Mouse (Mus musculus) myocyte (in vitro differentiated cells): Measurements from ENCODE around the gene Gm20388.

Experiments
- MYOG ChIP-seq, 3 experiments: IDR thresholded peaks; one replicate each; pipeline ENCODE4 v1.6.1; 2011; ENCODE audit warnings: control low read depth in 2 of 3, low read depth in 2 of 3, mild to moderate bottlenecking in 2 of 3; ENCODE audit not compliant: insufficient read length in 2 of 3, control insufficient read depth in 1 of 3, insufficient read depth in 1 of 3
- TCF12 ChIP-seq: IDR thresholded peaks from one replicate; pipeline ENCODE4 v1.6.1; 2011; ENCODE audit warnings: mild to moderate bottlenecking, control low read depth; ENCODE audit not compliant: poor library complexity, insufficient read depth, severe bottlenecking
- TCF3 ChIP-seq: IDR thresholded peaks from one replicate; pipeline ENCODE4 v1.6.1; 2011; ENCODE audit warnings: low read depth, control low read depth; ENCODE audit not compliant: insufficient read length

DNA sequence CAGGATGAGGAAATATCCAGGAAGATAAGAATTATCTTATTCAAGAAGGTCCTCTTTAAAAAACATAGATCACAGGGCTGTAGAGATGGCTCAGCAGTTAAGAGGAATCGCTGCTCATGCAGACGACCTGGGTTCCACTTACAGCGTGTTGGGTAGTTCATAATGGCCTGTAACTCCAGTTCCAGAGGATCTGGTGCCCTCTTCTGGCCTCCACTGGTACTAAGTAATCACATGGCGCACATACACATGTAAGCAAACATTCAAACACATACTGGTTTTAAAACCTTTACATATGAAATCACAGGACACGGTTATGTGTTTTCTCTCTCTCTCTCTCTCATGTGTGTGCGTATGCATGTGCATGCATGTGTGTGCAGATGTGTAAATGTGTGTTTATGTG lies 1226.2 kb downstream of the Gm20388 start:
- TF ChIP-seq TCF12 (no peak), TCF3 (no peak), MYOG (IDR thresholded peaks at IDR 0.05; ENCODE audit: control insufficient read depth in 1 of 3, insufficient read depth in 1 of 3, insufficient read length in 2 of 3, low read depth in 2 of 3) (no peak)
